Mouse (Mus musculus) hindbrain, embryonic 10.5 days (tissue): Measurements from ENCODE around the gene Rasl2-9. TPM values are rescaled to one million over a fixed set of nuclear protein-coding genes. Genes with fewer than 3 reads are reported as not detected.
A peak's percentile ranks its signal among the peaks of the same experiment; 100 is the strongest.
"Not testable (repeated sequence)": the region's sequence is repeated elsewhere in the genome, so short reads cannot be mapped to it uniquely, and the experiment has no call there.

Experiments
- DNase-seq: peaks from one replicate; pipeline ENCODE4 v3.0.0-alpha.2; 2017; ENCODE audit warnings: low spot score
- H3K27ac ChIP-seq: fragments of 300-500 bp; sonication (generic); 2 replicates; pipeline ENCODE4 v1.5.1; 2016; ENCODE audit warnings: mild to moderate bottlenecking, moderate library complexity
- H3K27me3 ChIP-seq: fragments of 300-500 bp; sonication (generic); 2 replicates; pipeline ENCODE4 v1.6.1; 2016; ENCODE audit warnings: mild to moderate bottlenecking; ENCODE audit not compliant: poor library complexity, insufficient read depth, severe bottlenecking
- H3K36me3 ChIP-seq: fragments of 300-500 bp; sonication (generic); 2 replicates; pipeline ENCODE4 v1.6.1; 2016; ENCODE audit warnings: mild to moderate bottlenecking, moderate library complexity
- H3K4me1 ChIP-seq: fragments of 300-500 bp; sonication (generic); replicated peaks from 2 replicates; pipeline ENCODE4 v1.6.1; 2016; ENCODE audit warnings: mild to moderate bottlenecking
- H3K4me3 ChIP-seq: fragments of 300-500 bp; sonication (generic); 2 replicates; pipeline ENCODE4 v1.5.1; 2016; ENCODE audit warnings: mild to moderate bottlenecking, moderate library complexity
- H3K9me3 ChIP-seq: fragments of 300-500 bp; sonication (generic); 2 replicates; pipeline ENCODE4 v1.6.1; 2016; ENCODE audit warnings: mild to moderate bottlenecking, moderate library complexity
- WGBS: fragments of 180-500 bp; shearing (Covaris S2); methylation state at CpG from one replicate; pipeline ENCODE4 v1.1.7; 2016; 5-methylcytosine and 5-hydroxymethylcytosine counted together
- polyA plus RNA-seq: library from polyadenylated mRNA; unstranded; fragments of >200 nt; fragmentation: Nextera tagmentation; extraction: Ambion mirVana; gene quantifications from 2 replicates; pipeline ENCODE4 v1.2.1, GENCODE M21; 2016

Rasl2-9 gene
- polyA plus RNA-seq, 1 experiment from 2014 or later, result 0.69 TPM

- H3K27ac ChIP-seq, result no peak overlapping the region
- 80% methylated on average over 6 of the region's 6 CpGs for WGBS
- H3K27me3 ChIP-seq, result no peaks in the 10 kb centered on the region
- no peak for DNase-seq
- no peaks in the 10 kb centered on the region for H3K4me1 ChIP-seq
- no peak overlapping the region for H3K4me3 ChIP-seq
- H3K36me3 ChIP-seq, result peaks cover 97% of the 10 kb centered on the region
- 0 out of 2 replicates have a peak, but pooled peaks cover 3% of the 10 kb centered on the region for H3K9me3 ChIP-seq
Observed at GRCm38 (mm10) chr7:5092381-5092780, 33.4 kb downstream of the Rasl2-9 start.

- WGBS, result 93% methylated on average over 15 of the region's 15 CpGs
- H3K36me3 ChIP-seq, result peaks cover 96% of the 10 kb centered on the region
Observed at GRCm38 (mm10) chr7:5091008-5091728, 34.6 kb downstream of the Rasl2-9 start.

DNA sequence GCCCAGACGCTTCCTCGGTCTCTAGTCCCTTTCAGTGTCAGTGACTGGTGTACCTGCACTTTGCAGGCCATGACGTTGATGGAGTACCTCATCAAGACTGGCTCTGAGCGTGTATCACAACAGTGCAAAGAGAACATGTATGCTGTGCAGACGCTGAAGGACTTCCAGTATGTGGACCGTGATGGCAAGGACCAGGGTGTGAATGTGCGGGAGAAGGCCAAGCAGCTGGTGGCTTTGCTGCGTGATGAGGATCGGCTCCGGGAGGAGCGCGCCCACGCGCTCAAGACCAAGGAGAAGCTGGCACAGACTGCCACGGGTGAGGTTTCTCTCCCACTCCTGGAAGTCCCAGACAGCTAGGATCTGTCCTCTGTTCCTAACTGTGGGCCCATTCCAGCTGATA is 35.9 kb downstream of the Rasl2-9 start:
- Histone ChIP-seq H3K9me3 (0 out of 2 replicates have a peak, but pooled peaks cover 1% of the 10 kb centered on the region), H3K27ac (no peak overlapping the region), H3K4me1 (no peaks in the 10 kb centered on the region), H3K36me3 (peaks cover 96% of the 10 kb centered on the region), H3K27me3 (no peaks in the 10 kb centered on the region), H3K4me3 (no peak overlapping the region)
- whole genome bisulfite sequencing, result 94% methylated on average over 15 of the region's 15 CpGs
- no peak for DNase-seq

More at GRCm38 (mm10) chr7:5091008-5091728, 34.6 kb downstream of the Rasl2-9 start:
- no peaks in the 10 kb centered on the region for H3K27me3 ChIP-seq
- 0 out of 2 replicates have a peak, but pooled peaks cover 3% of the 10 kb centered on the region for H3K9me3 ChIP-seq
- H3K4me1 ChIP-seq, result no peaks in the 10 kb centered on the region
- H3K27ac ChIP-seq, result no peak overlapping the region
- no peak overlapping the region for H3K4me3 ChIP-seq
- DNase-seq, result no peak

DNA sequence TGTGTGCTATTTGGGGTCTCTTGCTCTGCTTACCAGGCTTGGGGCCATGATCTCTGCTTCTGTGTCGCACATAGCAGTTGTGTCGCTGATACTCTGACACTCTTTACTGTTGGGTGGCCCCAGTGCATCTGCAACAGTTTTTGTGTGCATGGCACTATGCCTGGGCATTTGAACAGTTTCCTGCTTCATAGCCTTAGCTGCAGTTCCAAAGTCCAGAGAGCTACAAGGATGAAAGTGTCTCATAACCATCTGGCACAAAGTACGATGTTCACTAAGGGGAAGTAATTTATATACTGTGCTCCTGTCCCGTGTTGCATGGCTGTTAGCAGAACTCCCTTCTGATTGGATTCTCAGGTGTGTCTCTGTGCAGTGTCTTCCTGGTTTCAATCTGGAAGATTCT is 37.9 kb downstream of the Rasl2-9 start:
- 93% methylated on average over 4 of the region's 4 CpGs for WGBS
- no peaks in the 10 kb centered on the region for H3K9me3 ChIP-seq
- no peaks in the 10 kb centered on the region for H3K27me3 ChIP-seq
- no peaks in the 10 kb centered on the region for H3K4me1 ChIP-seq
- no peak overlapping the region for H3K27ac ChIP-seq
- peaks cover 96% of the 10 kb centered on the region for H3K36me3 ChIP-seq
- no peak for DNase-seq
- no peak overlapping the region for H3K4me3 ChIP-seq

DNA sequence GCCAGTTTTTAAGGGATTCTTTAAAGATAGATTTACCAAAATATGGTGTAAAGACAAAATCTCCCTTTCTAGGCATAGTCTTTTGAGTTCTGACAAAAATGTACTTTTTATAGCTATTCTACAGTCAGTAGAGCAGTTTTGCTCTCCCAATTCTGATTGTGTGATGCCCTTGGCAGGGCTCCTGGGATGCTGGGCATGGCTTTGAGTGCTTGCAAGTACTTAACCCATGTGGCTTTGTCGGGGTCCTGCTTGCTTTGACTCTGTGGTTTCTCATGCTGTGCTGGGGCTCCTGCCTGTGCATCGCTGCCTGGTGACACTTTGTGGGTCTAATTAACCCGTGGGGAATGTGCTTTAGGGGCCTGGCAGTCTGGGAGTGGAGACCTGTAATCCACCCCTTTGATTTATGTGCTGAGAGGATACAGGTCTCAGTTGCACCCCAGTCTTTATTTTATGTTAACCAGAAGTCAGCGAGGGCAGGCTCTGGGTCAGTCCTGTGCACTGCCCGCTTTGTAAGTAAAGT is 38.8 kb downstream of the Rasl2-9 start:
- H3K9me3 ChIP-seq, result no peaks in the 10 kb centered on the region
- DNase-seq, result no peak
- WGBS, result 82% methylated on average over 5 of the region's 5 CpGs
- no peak overlapping the region for H3K4me3 ChIP-seq
- peaks cover 2% of the 10 kb centered on the region for H3K4me1 ChIP-seq
- H3K27ac ChIP-seq, result no peak overlapping the region
- H3K27me3 ChIP-seq, result no peaks in the 10 kb centered on the region
- peaks cover 94% of the 10 kb centered on the region for H3K36me3 ChIP-seq

DNA sequence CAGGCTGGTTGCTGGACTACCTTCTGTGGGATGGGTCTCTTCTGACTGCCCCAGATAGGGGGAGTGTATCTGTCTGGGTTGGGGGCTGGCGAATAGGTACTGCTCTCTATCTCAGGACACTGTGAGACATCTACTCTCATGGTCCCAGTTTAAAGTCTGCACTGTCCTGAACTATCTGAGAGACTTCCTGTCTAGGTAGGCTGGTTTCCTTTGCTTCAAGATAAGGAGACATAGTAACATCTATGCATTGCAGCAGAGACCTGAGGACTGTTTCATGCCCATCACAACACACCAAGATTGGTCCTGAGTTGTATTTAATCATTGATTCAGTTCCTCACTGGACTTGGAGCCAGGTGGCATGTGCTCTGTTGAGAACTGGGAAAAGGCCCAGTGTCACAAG is 40.2 kb downstream of the Rasl2-9 start:
- Histone ChIP-seq H3K27ac (no peak overlapping the region), H3K4me3 (no peak overlapping the region), H3K4me1 (peaks cover 16% of the 10 kb centered on the region), H3K27me3 (no peaks in the 10 kb centered on the region), H3K36me3 (peaks cover 82% of the 10 kb centered on the region), H3K9me3 (no peaks in the 10 kb centered on the region)
- DNase-seq, result no peak
- 82% methylated on average over 1 of the region's 1 CpGs for WGBS

GRCm38 (mm10) chr7:5083325-5084105 is 42.2 kb downstream of the Rasl2-9 start:
- WGBS, result 94% methylated on average over 18 of the region's 18 CpGs
- DNase-seq, result no peak
- no peak overlapping the region for H3K4me3 ChIP-seq
- H3K36me3 ChIP-seq, result peaks cover 72% of the 10 kb centered on the region
- H3K27me3 ChIP-seq, result no peaks in the 10 kb centered on the region
- no peak overlapping the region for H3K27ac ChIP-seq
- H3K9me3 ChIP-seq, result no peaks in the 10 kb centered on the region
- H3K4me1 ChIP-seq, result peaks cover 18% of the 10 kb centered on the region

DNA sequence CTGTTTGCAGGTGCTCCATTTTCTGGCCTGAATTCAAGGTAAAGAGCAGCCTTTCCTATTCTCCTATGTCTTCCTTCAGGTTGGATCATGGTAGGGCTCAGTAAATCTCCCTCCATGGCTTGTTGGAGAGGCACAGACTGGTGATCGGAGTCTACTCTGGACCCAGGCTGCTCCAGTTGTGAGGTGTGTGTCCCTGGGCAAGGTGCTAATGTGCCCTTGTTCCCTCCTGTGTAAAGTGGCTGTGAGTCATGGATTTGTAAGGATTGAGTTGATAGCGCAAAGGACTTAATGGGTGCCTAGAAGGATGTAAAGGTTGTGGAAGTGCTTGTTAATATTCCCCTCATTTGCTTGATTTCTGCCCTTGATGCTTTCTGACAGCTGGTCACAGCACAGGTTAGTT is 43.8 kb downstream of the Rasl2-9 start:
- Histone ChIP-seq H3K9me3 (no peaks in the 10 kb centered on the region), H3K36me3 (peaks cover 73% of the 10 kb centered on the region), H3K4me1 (peaks cover 18% of the 10 kb centered on the region), H3K27ac (no peak overlapping the region), H3K27me3 (no peaks in the 10 kb centered on the region), H3K4me3 (no peak overlapping the region; the same call in none of the 2 replicates)
- WGBS, result 97% methylated on average over 2 of the region's 2 CpGs
- DNase-seq, result no peak

GRCm38 (mm10) chr7:5081241-5081640 is 44.5 kb downstream of the Rasl2-9 start:
- Histone ChIP-seq H3K36me3 (peaks cover 74% of the 10 kb centered on the region), H3K27me3 (no peaks in the 10 kb centered on the region), H3K4me1 (peaks cover 18% of the 10 kb centered on the region), H3K27ac (0 out of 2 replicates have a peak overlapping the region, but pooled peaks have one; percentile 96), H3K9me3 (no peaks in the 10 kb centered on the region), H3K4me3 (peak overlapping the region; percentile 96)
- DNase-seq, result no peak
- 79% methylated on average over 6 of the region's 6 CpGs for WGBS

- Histone ChIP-seq H3K36me3 (peaks cover 73% of the 10 kb centered on the region), H3K4me3 (peak overlapping the region; percentile 96), H3K9me3 (no peaks in the 10 kb centered on the region), H3K27me3 (no peaks in the 10 kb centered on the region), H3K4me1 (peaks cover 18% of the 10 kb centered on the region), H3K27ac (peak overlapping the region; percentile 96)
- 23% methylated on average over 6 of the region's 6 CpGs for WGBS
- peak; percentile 14 for DNase-seq
Observed at GRCm38 (mm10) chr7:5080815-5081214, 44.9 kb downstream of the Rasl2-9 start.

DNA sequence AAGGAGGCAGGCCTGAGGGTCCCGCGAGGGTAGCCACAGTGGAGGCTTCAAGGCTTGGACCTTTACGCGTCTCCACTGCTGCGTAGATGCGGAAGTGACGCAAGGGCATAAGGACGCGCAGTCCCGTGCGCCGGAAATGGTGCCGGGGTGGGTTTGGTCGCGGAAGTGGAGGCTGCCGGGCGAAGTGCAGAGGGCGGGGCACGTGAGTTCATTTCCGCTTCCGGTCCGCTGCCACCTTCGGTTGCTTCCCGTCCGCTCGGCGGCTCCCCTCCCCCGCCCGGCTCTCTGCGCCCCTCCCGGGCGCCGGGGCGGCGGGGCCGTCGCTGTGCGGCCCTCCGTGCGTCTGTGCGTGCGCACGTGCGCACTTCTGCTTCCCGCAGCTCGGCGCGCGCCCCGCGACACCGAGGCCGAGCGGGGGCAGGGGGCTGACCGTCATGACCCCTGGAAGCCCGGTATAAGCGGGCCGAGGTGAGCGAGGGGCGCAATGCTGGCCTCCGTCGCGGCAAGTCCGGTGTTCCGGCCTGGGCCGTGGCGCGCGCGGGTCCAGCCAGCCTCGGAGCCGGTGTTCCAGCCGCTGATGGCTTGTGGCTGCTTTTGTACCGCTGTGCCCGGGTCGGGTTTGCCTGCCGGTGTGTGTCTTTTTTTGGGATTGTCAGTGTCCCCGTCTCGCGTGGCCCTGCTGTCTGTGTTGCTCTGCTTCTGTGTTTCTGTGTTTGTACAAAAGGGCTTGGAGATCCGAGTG is 45.6 kb downstream of the Rasl2-9 start, which contains the start of gene Epn1:
Epn1 (plus strand) TSS at position 226 of the 742 bp plus-strand sequence.
- Histone ChIP-seq H3K4me1 (peaks cover 18% of the 10 kb centered on the region), H3K27me3 (no peaks in the 10 kb centered on the region), H3K36me3 (peaks cover 73% of the 10 kb centered on the region), H3K4me3 (peak within 1 kb of the TSS; percentile 96), H3K9me3 (no peaks in the 10 kb centered on the region), H3K27ac (peak within 1 kb of the TSS; percentile 96)
- DNase-seq, result peak; percentile 95
- under 1% methylated on average over 81 of the region's 81 CpGs for WGBS

DNA sequence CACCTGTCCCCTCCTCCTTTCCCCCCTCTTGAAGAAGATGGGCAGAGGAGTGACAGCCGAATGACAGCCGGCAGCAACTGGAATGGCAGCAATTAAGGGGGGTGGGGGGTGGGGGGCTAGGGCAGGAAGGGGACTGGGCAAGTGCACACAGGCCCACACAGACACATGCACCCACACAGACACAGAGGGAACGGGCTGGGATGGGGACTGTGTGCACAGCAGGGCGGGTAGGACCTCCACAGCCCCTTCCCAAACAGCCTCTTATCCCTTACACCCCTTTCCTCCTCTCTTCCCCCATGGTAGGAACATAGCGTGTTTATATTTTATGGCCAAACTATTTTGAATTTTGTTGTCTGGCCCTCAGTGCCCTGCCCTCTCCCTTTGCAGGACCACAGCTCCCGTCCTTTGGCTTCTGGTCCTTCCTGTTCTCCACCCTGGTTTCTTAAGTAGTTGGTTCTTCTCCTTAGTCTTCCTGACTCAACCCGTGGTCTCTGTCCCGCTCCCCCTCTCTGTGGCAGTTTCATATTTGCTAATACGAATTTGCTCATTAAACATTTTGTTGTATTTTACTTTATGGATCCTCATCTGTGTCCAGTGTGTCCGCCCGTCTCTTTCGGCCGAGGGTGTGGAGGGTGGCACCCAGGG is 46.3 kb downstream of the Rasl2-9 start:
- not testable (repeated sequence) for H3K9me3 ChIP-seq, H3K27me3 ChIP-seq, DNase-seq
- Histone ChIP-seq H3K27ac (peak overlapping the region; percentile 96), H3K4me3 (peak overlapping the region; percentile 96), H3K4me1 (peaks cover 18% of the 10 kb centered on the region), H3K36me3 (peaks cover 73% of the 10 kb centered on the region)
- WGBS, result 60% methylated on average over 12 of the region's 13 CpGs
